Mouse (Mus musculus) midbrain, postnatal 0 days (tissue): Measurements from ENCODE around the gene Fbxo7. TPM values are rescaled to one million over a fixed set of nuclear protein-coding genes. Genes with fewer than 3 reads are reported as not detected.

Experiments
- ATAC-seq: fragments of 200-750 bp; cut with Nextera tagmentation; 2 replicates; pipeline ENCODE4 v1.8.0; 2017; ENCODE audit warnings: moderate number of reproducible peaks, mild to moderate bottlenecking, moderate TSS enrichment, moderate library complexity; ENCODE audit not compliant: low FRiP score
- DNase-seq: peaks from one replicate; pipeline ENCODE4 v3.0.0-alpha.2; 2015; ENCODE audit warnings: low spot score
- H3K27ac ChIP-seq: fragments of 300-500 bp; sonication (generic); 2 replicates; pipeline ENCODE4 v1.5.1; 2014; ENCODE audit warnings: low read depth, mild to moderate bottlenecking, low read length, mixed read lengths
- H3K27me3 ChIP-seq: fragments of 300-500 bp; sonication (generic); 2 replicates; pipeline ENCODE4 v1.6.1; 2014; ENCODE audit warnings: low read length, control low read depth, mixed read lengths; ENCODE audit not compliant: insufficient read depth
- H3K36me3 ChIP-seq: fragments of 300-500 bp; sonication (generic); 2 replicates; pipeline ENCODE4 v1.6.1; 2014; ENCODE audit warnings: low read length, control low read depth, mixed read lengths; ENCODE audit not compliant: insufficient read depth
- H3K4me1 ChIP-seq: fragments of 300-500 bp; sonication (generic); 2 replicates; pipeline ENCODE4 v1.6.1; 2014; ENCODE audit warnings: mild to moderate bottlenecking, control low read depth, antibody characterized with exemption, low read length, mixed read lengths; ENCODE audit not compliant: insufficient read depth
- H3K4me2 ChIP-seq: fragments of 300-500 bp; sonication (generic); 2 replicates; pipeline ENCODE4 v1.6.1; 2014; ENCODE audit warnings: low read depth, mild to moderate bottlenecking, low read length, mixed read lengths; ENCODE audit not compliant: poor library complexity, severe bottlenecking
- H3K4me3 ChIP-seq: fragments of 300-500 bp; sonication (generic); 2 replicates; pipeline ENCODE4 v1.5.1; 2014; ENCODE audit warnings: low read depth, mild to moderate bottlenecking, low read length, moderate library complexity
- H3K9ac ChIP-seq: fragments of 300-500 bp; sonication (generic); replicated peaks from 2 replicates; pipeline ENCODE4 v1.6.1; 2014; ENCODE audit warnings: mild to moderate bottlenecking, low read length, moderate library complexity, mixed read lengths; ENCODE audit not compliant: poor library complexity, severe bottlenecking
- H3K9me3 ChIP-seq: fragments of 300-500 bp; sonication (generic); 2 replicates; pipeline ENCODE4 v1.6.1; 2016; ENCODE audit warnings: low read length, control low read depth
- CTCF ChIP-seq: IDR thresholded peaks from 2 replicates; pipeline ENCODE4 v1.5.1; 2016; ENCODE audit warnings: antibody characterized with exemption, mild to moderate bottlenecking
- WGBS: fragments of 180-500 bp; shearing (Covaris S2); extraction: QIAGEN DNeasy Blood & Tissue Kit; methylation state at CpG from one replicate; pipeline ENCODE4 v1.1.7; 2014; 5-methylcytosine and 5-hydroxymethylcytosine counted together
- polyA plus RNA-seq: library from polyadenylated mRNA; unstranded; fragments of >200 nt; fragmentation: Nextera tagmentation; extraction: Ambion mirVana; gene quantifications from 2 replicates; pipeline ENCODE4 v1.2.1, GENCODE M21; 2015
- total RNA-seq: library from RNA; depleted of rRNA; stranded (reverse); fragments of >200 nt; gene quantifications from 2 replicates; pipeline ENCODE4 v1.2.3, GENCODE M21; 2014; rRNA removed

Fbxo7 gene
- total and polyA plus RNA-seq, 2 experiments from 2014 or later = 19.6 to 26.1 TPM

DNA sequence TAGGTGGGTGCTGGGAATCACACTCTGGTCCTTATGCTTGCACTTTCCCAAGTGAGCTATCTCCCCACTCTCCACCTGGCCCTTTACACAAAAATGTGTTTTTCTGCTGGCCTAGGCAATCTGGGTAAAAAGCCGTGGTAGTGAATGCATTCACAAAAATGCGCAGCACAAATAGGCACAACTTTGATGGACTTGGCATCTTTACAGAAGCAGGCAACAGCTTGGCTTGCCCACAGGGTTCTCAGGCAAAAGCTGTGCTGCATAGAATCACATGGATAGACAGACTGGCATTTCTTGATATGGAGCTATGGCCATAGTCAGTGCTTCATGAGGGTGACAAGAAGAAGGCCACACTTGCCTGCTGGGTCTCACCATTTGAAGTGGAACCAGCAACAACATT is 57.0 kb downstream of the Fbxo7 start:
- no peak overlapping the region for H3K4me2 ChIP-seq
- H3K4me3 ChIP-seq = no peak overlapping the region
- TF ChIP-seq CTCF = no peak
- H3K36me3 ChIP-seq = no peaks in the 10 kb centered on the region
- H3K27me3 ChIP-seq = no peaks in the 10 kb centered on the region
- ATAC-seq (no peak), DNase-seq (peak; percentile 26)
- no peaks in the 10 kb centered on the region for H3K4me1 ChIP-seq
- WGBS = 84% methylated on average over 2 of the region's 2 CpGs
- no peak overlapping the region for H3K9ac ChIP-seq
- 0 out of 2 replicates have a peak, but pooled peaks cover 3% of the 10 kb centered on the region for H3K9me3 ChIP-seq
- no peak overlapping the region for H3K27ac ChIP-seq

DNA sequence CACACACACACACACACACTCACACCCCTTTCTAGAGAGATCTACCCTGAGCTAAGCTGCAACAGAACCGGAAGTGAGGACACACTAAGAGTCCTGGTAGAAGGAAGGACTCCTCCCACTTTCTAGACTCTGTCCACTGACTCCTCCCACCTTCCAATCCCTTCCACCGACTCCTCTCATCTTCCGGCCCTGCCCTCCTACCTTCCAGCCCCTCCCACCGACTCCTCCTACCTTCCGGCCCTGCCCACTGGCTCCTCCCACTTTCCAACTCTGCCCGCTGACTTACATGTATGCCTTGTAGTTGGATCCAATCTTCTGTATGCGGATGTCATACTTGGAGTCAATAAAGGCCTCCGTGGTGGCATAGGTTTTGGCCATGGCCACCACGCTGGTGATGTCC is 58.1 kb downstream of the Fbxo7 start:
- TF ChIP-seq CTCF = no peak
- Histone ChIP-seq H3K4me3 (no peak overlapping the region), H3K9me3 (no peaks in the 10 kb centered on the region), H3K36me3 (no peaks in the 10 kb centered on the region), H3K4me1 (no peaks in the 10 kb centered on the region), H3K27me3 (no peaks in the 10 kb centered on the region), H3K9ac (no peak overlapping the region), H3K4me2 (no peak overlapping the region), H3K27ac (no peak overlapping the region)
- WGBS = 90% methylated on average over 9 of the region's 9 CpGs
- DNase-seq (no peak), ATAC-seq (0 out of 2 replicates have a peak, but pooled peaks have one; percentile 31)

DNA sequence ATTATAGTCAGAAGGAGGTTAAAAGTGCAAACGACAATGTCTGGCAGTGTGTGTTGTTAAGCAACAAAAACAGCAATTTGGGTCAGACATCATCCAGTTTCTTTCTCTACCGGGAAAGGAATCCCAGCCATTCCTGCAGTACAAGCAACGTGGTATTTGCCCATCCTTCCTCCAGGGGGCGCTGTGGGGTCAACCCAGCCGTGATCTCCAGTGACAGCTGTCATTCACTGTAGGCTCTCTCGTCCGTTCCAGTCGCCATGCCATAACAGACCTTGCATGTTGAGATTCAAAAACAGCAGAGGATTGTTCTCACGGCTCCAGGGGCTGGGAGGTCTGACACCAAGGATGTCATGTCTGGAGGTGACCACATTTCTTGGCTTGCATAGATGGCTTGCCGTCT is 70.1 kb downstream of the Fbxo7 start:
- peak; percentile 67 for TF ChIP-seq CTCF
- WGBS = 52% methylated on average over 10 of the region's 10 CpGs
- no peaks in the 10 kb centered on the region for H3K36me3 ChIP-seq

DNA sequence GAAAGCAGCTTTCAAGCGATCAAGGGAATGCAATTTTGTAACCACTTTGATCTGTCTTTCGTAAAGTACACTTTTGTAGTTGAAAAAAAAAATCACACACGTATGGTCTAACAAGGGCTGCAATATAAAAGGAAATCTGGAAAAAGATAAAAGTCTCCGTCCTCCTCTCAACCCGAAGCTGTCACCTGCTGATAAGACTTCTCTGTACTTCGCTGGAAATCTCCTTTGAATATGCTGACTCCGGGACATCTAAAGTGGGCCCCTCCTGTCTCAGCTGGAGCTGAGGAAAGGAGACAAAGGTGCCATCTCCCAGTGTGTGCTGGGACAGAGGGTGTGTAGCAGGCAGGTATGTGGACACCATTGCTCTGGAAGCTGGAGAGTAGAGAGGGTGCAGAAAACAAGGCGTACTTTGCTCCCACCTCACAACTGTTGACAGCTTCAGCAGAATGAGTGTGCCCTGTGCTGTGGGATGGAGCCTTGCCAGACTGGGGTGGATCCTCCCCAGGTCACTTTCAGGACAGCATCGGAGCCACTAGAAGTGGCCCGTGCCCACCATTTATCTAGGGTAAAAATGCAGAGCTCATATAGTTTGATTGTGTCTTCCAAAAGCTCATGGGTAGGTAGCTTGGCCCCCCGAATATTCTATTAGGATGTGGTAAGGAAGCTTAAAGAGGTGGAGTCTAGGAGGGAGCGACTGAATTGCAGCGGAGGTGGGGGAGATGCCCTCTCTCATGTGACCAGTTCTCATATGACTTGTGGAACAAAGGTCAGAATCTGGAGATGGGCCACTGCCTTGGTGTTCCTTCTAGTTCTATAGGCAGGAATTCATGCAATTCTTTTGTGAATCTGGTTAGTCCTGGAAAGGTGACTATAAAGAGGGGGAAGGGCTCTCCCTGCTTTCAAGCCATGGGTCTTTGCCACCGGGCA is 71.6 kb downstream of the Fbxo7 start:
- no peaks in the 10 kb centered on the region for H3K9me3 ChIP-seq
- H3K4me1 ChIP-seq = no peaks in the 10 kb centered on the region
- WGBS = 68% methylated on average over 14 of the region's 14 CpGs
- no peak overlapping the region for H3K9ac ChIP-seq
- H3K4me3 ChIP-seq = no peak overlapping the region
- no peaks in the 10 kb centered on the region for H3K27me3 ChIP-seq
- no peak overlapping the region for H3K4me2 ChIP-seq
- ATAC-seq (no peak), DNase-seq (no peak)
- no peaks in the 10 kb centered on the region for H3K36me3 ChIP-seq
- peak overlapping the region; percentile 57; the same call in 1 of the 2 replicates for H3K27ac ChIP-seq
- no peak for TF ChIP-seq CTCF

More for the DNA sequence above, 70.1 kb downstream of the Fbxo7 start:
- no peak overlapping the region for H3K4me2 ChIP-seq
- ATAC-seq (no peak), DNase-seq (no peak)
- no peaks in the 10 kb centered on the region for H3K27me3 ChIP-seq
- no peaks in the 10 kb centered on the region for H3K9me3 ChIP-seq
- H3K4me3 ChIP-seq = no peak overlapping the region
- no peak overlapping the region for H3K27ac ChIP-seq
- no peak overlapping the region for H3K9ac ChIP-seq
- H3K4me1 ChIP-seq = no peaks in the 10 kb centered on the region

DNA sequence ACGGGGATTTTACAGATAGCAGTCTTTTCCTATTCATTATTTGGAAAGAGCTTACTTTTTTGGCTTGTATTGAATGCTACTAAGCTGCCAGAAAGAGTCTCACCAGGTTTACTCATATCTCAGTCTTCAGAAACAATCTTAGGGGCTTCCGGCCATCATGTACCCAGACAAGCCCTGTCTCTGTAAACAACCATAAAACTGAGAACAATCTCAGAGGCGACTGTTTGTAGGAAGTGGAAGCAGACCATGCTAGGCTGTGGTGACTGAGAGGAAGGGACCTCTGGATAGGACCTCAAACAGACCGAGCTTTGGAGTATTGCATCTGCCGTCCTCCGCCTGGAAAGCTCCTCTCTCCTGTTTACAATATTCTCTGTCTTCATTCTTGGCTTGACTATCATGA is 76.6 kb downstream of the Fbxo7 start:
- ATAC-seq = no peak
- no peak overlapping the region for H3K9ac ChIP-seq
- no peak for TF ChIP-seq CTCF

DNA sequence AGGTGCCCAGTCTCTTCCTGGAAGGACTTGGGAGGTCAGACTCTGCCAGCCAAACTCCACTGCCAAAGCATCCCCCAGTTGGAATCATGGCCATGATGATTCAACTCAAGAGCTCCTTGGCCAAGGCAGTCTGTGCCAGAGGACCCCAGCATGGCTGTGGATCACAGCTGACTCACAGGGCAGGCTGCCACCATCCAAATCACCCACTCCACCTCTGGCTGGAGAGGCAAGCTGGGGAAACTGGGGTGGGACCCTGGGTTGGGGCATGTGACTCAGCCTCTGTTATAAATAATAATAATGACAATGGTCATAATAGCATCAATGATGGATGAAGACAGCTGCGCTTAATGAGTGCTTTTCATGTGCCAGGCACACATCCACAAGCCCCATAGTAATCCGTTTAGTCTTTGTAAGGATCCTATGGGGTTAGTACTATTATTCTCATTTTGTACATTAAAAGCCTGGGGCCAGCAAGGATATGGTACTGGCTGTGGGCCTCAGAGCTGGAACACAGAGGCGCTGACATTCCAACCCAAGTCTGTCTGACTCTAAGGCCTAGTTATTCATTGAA is 78.6 kb downstream of the Fbxo7 start:
- Histone ChIP-seq H3K9ac (no peak overlapping the region), H3K4me2 (no peak overlapping the region), H3K9me3 (0 out of 2 replicates have a peak, but pooled peaks cover 4% of the 10 kb centered on the region), H3K4me3 (no peak overlapping the region), H3K4me1 (no peaks in the 10 kb centered on the region), H3K27me3 (no peaks in the 10 kb centered on the region), H3K27ac (no peak overlapping the region), H3K36me3 (no peaks in the 10 kb centered on the region)
- 65% methylated on average over 3 of the region's 3 CpGs for WGBS
- TF ChIP-seq CTCF = no peak
- ATAC-seq = no peak
- DNase-seq = peak; percentile 44

More for the DNA sequence above, 76.6 kb downstream of the Fbxo7 start:
- no peak overlapping the region for H3K27ac ChIP-seq
- H3K36me3 ChIP-seq = no peaks in the 10 kb centered on the region
- DNase-seq = no peak
- H3K9me3 ChIP-seq = 0 out of 2 replicates have a peak, but pooled peaks cover 4% of the 10 kb centered on the region
- no peak overlapping the region for H3K4me2 ChIP-seq
- H3K27me3 ChIP-seq = no peaks in the 10 kb centered on the region
- no peak overlapping the region for H3K4me3 ChIP-seq
- no peaks in the 10 kb centered on the region for H3K4me1 ChIP-seq
- WGBS = 88% methylated on average over 6 of the region's 6 CpGs

Other genes with a start within 250 kb of the Fbxo7 start
- gene Pwp1, start 192.5 kb upstream of the Fbxo7 start, total RNA-seq = 42.3 and 47.8 TPM in 2 replicates
- 48.3 and 51.5 TPM in 2 replicates for gene Pwp1, start 192.5 kb upstream of the Fbxo7 start, polyA plus RNA-seq
- gene Prdm4, start 104.8 kb upstream of the Fbxo7 start, total RNA-seq = 65.8 and 71.4 TPM in 2 replicates
- gene Prdm4, start 104.8 kb upstream of the Fbxo7 start, polyA plus RNA-seq = 13.0 and 14.9 TPM in 2 replicates
- 0.44 and 0.85 TPM in 2 replicates for gene Ascl4, start 94.3 kb upstream of the Fbxo7 start, total RNA-seq
- 0.50 and 0.70 TPM in 2 replicates for gene Ascl4, start 94.3 kb upstream of the Fbxo7 start, polyA plus RNA-seq
- 103 and 110 TPM in 2 replicates for gene Rtcb, start 64.1 kb upstream of the Fbxo7 start, total RNA-seq
- gene Rtcb, start 64.1 kb upstream of the Fbxo7 start, polyA plus RNA-seq = 163 and 164 TPM in 2 replicates
- gene Bpifc, start 10.1 kb upstream of the Fbxo7 start, total RNA-seq = 0.33 TPM in 2 replicates
- 0.11 and 0.15 TPM in 2 replicates for gene Bpifc, start 10.1 kb upstream of the Fbxo7 start, polyA plus RNA-seq